Mouse (Mus musculus) gastrocnemius, postnatal 25 days (tissue): ENCODE results near the gene Iah1. TPM values are rescaled to one million over a fixed set of nuclear protein-coding genes. Genes with fewer than 3 reads are reported as not detected.

ENCODE experiments used
- DNase-seq: peaks from one replicate; pipeline ENCODE4 v3.0.0; 2022
- total RNA-seq, 2 experiments: library from RNA; stranded (reverse); gene quantifications; 1 replicate in 1 of 2; 2 replicates in 1 of 2; pipeline ENCODE4 v1.2.3; 2021

The Iah1 gene
- total RNA-seq, 2 experiments from 2014 or later = 3.7 to 10.9 TPM

- peak; percentile 18 for DNase-seq
These were observed 2.1 kb downstream of the Iah1 start for GRCm38 (mm10) chr12:21318143-21318895.

GRCm38 (mm10) chr12:21320317-21320716 lies 4.1 kb downstream of the Iah1 start:
- no peak for DNase-seq

GRCm38 (mm10) chr12:21321170-21321569 lies 5.0 kb downstream of the Iah1 start:
- DNase-seq = no peak

GRCm38 (mm10) chr12:21322296-21322695 lies 6.1 kb downstream of the Iah1 start:
- no peak for DNase-seq

- DNase-seq = peak; percentile 2
These were observed 6.7 kb downstream of the Iah1 start for GRCm38 (mm10) chr12:21322856-21323255.

- DNase-seq = peak; percentile 2
These were observed 7.9 kb downstream of the Iah1 start for GRCm38 (mm10) chr12:21324101-21324500.

- DNase-seq = peak; percentile 5
These were observed 9.1 kb downstream of the Iah1 start for GRCm38 (mm10) chr12:21325266-21325665.

GRCm38 (mm10) chr12:21326325-21326724 lies 10.1 kb downstream of the Iah1 start:
- DNase-seq = peak; percentile 25

- peak; percentile 2 for DNase-seq
These were observed 13.6 kb downstream of the Iah1 start for GRCm38 (mm10) chr12:21329661-21330400.

- DNase-seq = peak; percentile 4
These were observed 14.9 kb downstream of the Iah1 start for GRCm38 (mm10) chr12:21330961-21331576.

- peak; percentile 2 for DNase-seq
These were observed 15.5 kb downstream of the Iah1 start for GRCm38 (mm10) chr12:21331711-21332110.

GRCm38 (mm10) chr12:21333021-21333420 lies 16.8 kb downstream of the Iah1 start:
- peak; percentile 2 for DNase-seq

- no peak for DNase-seq
These were observed 17.6 kb downstream of the Iah1 start for GRCm38 (mm10) chr12:21333766-21334165.

GRCm38 (mm10) chr12:21335869-21336268 lies 19.7 kb downstream of the Iah1 start:
- DNase-seq = peak; percentile 5

GRCm38 (mm10) chr12:21337171-21337570 lies 21.0 kb downstream of the Iah1 start:
- DNase-seq = no peak

- peak; percentile 2 for DNase-seq
These were observed 24.5 kb downstream of the Iah1 start for GRCm38 (mm10) chr12:21340674-21341073.

- DNase-seq = no peak
These were observed 30.8 kb downstream of the Iah1 start for GRCm38 (mm10) chr12:21346972-21347371.

GRCm38 (mm10) chr12:21350113-21350876 lies 34.1 kb downstream of the Iah1 start:
- DNase-seq = no peak

GRCm38 (mm10) chr12:21353681-21354080 lies 37.5 kb downstream of the Iah1 start:
- DNase-seq = no peak

GRCm38 (mm10) chr12:21362686-21363085 lies 46.5 kb downstream of the Iah1 start:
- no peak for DNase-seq

GRCm38 (mm10) chr12:21363195-21363594 lies 47.0 kb downstream of the Iah1 start:
- no peak for DNase-seq
